Mouse (Mus musculus) left cerebral cortex, adult 11 months (tissue): ENCODE data around the gene Ssx2ip.

Source experiments
- DNase-seq: peaks from one replicate; pipeline ENCODE4 v3.0.0; 2022; ENCODE audit warnings: low spot score

Ssx2ip gene

GRCm38 (mm10) chr3:146404311-146405201 lies at the start of gene Ssx2ip:
TSS of gene Ssx2ip (plus strand) at chr3:146404642.
- peak; percentile 92 for DNase-seq

DNA sequence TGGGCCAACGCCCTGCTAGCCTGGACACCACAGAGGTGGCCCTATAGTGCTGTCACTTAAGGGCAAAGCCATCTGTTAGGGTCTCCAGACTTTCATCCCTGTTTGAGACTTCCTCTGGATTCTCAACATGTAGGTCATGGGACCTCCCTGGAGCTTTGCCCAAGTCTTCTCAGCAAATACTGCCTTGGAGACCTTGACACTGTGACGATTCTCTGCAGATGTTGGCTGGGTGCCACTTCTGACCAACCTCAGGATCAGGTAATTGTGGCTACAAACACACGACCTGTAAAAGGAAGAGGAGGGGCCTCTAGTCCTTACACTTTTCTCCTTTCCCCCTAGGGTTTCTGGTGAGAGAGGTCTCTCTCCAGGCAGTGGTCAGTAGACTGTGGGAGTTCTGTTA lies 49.3 kb upstream of the Ssx2ip start:
- DNase-seq: no peak

GRCm38 (mm10) chr3:146365471-146365870 lies 39.0 kb upstream of the Ssx2ip start:
- no peak for DNase-seq

DNA sequence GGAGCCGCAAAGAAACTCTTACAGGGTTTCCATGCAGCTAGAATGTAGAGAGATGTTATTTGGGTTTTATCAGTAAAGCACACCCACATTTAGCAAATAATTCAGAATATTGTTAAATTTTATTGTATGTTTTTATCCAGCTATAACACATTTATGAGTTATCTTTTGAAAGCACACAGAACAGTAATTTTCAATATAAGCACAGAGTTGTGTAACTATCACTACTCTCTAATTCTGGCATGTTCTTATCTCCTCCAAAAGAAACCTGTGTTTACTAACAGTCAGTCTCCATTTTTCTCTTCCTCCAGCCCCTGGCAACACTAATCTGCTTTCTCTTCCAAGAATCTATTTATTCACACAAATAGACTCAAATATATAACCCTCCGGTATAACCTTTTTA lies 37.4 kb upstream of the Ssx2ip start:
- DNase-seq: no peak

DNA sequence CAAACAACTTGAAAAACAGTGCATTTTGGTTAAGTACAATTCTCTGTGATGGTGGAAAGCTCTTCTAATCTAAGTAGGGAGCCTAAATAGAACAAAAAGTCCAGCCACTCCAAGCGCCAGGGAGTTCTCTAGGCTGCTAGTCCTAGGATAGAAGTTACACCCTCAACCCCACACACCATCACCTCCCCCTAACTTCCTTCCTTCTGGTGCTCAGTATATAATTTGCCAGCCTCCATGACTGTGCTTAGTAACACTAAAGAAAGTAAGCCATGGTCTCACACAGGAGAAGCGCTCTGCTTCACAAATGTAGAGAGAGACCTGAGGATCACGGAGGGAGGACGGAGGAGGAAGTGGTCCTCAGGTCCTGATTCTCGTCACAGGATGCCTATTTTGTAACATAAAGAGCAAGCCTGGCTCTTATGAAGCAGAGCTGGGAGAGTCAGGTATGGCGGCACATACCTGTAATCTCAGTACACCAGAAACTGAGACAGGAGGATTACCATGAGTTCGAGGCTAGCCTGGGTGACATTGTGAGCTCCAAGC lies 33.8 kb upstream of the Ssx2ip start:
- DNase-seq: no peak

DNA sequence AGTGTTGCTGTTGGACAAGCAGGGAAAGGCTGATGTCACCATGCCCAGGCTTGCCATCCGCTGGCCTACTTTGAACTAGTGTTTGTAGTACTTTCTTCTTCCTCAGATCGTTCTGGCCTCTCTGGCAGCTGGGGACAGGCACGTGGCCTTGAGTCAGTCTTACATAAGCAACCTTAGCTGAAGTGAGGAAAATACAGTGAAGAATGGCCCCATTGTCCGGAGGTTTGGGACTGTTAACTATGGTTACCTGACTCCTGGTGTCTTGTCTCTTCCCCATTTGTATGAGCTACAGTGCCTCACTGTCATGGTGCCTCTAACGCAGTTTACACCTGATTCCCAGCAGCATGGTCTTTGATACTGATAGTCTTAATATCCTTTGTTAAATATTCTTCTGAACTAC lies 33.2 kb upstream of the Ssx2ip start:
- DNase-seq: no peak

DNA sequence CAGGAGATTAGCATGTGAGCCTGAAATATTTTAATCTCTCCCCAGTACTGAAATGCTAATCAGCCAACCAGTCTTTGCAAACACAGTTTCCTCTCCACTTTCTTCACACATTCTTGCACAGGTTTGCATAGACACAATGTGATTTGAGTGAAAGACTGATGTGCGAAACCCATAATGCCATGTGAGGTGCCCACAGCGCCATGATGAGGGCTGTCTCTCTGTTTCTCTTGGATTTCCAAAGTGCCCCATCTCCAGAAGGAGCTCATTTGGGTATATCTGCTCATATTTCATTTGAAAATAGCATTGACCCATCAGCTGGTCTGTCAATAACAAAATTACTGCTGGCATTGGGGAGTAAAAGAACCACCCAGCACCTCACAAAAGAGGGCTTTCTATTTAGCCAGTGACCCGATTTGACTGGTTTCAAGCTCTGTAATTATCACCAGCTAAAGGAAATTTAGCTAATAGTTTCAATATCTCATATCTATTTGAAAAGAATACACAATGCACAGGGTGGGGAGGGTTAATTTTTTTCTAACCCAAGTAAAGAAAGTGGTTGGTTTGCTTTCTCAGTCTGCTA lies 29.8 kb upstream of the Ssx2ip start:
- no peak for DNase-seq

DNA sequence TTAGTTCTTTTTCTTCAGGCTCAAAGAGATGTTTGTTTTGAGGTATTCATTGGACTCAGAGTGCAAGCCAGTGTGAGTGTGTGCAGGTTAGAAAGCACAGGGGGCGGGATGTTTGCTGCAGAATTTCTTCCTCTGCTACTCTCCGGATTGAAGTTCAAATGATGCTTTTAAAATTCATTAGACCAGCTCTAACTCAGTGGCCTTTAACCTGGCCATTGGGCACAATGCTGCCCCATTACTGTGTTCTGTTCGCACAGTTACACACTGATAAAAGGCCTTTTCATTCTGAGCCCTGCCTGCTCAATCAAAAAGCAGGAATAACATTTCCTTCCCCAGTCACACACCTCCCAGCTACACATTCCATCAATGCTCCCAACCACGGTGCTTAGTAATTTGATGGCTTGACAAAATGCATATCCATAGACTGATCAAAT lies 29.2 kb upstream of the Ssx2ip start:
- no peak for DNase-seq

- no peak for DNase-seq
Measured at GRCm38 (mm10) chr3:146376337-146377130, 27.9 kb upstream of the Ssx2ip start.

DNA sequence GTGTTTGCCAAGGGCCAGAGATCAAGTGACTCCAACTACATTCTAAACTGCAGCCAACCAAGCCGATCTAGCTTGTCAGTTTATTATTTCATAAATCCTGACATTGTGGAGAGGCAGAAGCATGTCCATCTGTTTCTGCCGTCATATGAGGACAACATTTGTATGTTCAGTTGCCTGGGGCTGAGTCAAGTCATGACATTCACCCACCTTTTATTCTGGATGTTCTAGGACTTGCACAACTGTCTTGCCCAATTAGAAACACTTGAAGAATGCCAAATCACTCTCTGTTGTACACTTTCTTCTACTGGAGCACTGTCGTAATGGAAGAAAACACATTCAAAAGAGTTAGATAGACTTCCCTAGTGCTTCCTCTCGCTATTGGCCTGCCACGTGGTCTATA lies 27.2 kb upstream of the Ssx2ip start:
- no peak for DNase-seq

- DNase-seq: no peak
Measured at GRCm38 (mm10) chr3:146378753-146379152, 25.7 kb upstream of the Ssx2ip start.

DNA sequence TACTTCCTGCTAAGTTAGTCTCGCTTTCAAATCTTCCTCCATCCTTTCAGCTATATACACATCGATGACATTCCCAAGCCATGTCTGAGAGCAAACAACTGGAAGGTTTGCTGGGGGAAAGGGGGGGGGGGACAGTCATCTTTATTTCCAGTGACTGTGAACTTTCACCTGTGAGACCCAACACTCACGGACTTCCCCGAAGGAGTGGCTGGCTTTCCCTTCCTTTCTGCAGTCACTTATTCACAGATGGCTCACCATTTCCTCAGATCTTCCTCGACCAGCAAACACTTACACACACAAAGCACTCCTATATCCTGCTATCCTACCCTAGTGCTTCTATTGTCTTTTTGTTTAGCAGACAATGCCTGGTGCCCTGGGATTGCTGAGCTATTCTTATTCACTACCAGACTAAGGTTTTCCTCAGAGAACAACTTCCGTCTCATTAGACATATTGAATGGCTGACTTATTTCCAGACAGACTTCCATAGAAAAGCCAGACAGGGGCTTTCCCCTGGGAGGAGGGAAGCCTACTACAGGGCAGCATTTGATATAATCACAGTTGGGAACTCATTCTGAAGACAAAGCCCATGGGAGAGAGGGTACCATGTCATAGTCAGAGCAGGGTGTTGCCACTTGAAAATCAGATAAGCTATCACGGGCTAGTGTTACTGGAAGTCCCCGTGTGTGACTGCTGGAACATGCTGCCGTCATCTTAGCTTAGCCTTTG lies 24.5 kb upstream of the Ssx2ip start:
- DNase-seq: no peak

- DNase-seq: no peak
Measured at GRCm38 (mm10) chr3:146380874-146381273, 23.6 kb upstream of the Ssx2ip start.

DNA sequence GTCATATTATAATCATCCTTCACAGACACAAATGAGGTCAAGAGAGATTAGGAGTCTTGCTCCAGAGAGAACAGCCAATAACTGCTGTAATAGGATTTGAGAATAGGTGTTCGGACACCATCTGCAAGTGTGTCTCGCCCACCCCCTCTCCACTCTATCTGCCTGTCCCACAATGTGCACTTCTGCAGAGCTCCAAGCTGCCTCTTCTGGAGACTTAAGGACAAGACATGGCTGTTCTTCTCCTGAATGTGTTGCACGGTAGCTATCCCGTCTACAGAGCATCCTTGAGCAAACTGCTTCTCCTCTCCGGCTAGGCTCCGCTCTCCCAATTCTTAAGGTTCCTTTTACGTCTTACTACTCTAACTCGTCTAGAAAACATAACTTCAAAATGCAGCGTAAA lies 23.0 kb upstream of the Ssx2ip start:
- no peak for DNase-seq

DNA sequence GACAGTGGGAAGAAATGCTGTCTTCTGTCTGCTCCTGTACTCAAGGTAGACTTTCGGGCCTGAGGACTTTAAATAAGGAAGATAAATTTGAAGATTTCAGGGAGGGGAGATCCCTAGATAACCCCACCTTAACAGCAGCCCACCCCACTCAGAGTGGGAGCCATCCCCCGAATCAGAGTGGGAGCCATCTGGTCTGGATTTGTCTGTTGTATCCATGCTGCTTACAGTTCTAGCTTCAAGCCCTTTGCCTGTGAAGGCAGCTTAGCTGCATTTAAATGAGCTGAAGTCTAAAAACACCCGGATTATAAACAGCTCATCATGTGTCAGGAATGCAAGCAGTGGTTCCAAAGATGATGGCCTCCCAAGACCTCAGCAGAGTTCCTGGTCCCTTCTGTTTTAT lies 17.6 kb upstream of the Ssx2ip start:
- no peak for DNase-seq

DNA sequence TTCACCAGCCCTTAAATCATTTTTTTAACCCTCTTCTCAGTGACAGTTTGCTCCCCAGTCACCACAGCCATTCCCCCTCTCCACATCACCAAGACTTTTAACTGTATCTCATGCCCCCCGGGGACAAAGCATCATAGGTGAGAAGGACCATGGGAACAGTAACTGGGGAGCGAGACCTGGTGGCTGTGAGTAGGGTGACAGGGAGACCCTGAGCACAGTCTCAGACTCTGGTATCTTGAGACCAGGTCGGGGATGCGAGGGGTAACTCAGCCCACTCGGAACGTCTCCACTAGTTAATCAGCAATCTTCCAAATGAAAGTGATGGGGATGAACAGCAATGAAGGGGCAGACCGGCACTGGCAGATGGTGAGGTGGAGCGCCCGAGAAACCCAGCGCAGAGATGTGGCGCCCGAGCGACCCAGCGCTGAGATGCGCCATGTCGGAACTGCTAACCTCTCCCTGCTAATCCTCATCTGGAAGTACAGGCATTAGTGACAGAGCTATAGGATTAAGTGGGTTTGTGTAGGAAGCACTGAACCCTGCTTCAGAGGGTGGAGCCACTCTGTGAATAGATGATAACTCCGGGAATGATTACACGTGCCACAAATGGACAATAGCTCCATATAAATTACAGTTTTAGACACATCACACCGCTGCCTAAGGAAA lies 11.7 kb upstream of the Ssx2ip start:
- no peak for DNase-seq

GRCm38 (mm10) chr3:146393641-146394100 lies 10.8 kb upstream of the Ssx2ip start:
- peak; percentile 62 for DNase-seq

GRCm38 (mm10) chr3:146396256-146396655 lies 8.2 kb upstream of the Ssx2ip start:
- no peak for DNase-seq

GRCm38 (mm10) chr3:146396934-146397333 lies 7.5 kb upstream of the Ssx2ip start:
- DNase-seq: no peak

GRCm38 (mm10) chr3:146397847-146398246 lies 6.6 kb upstream of the Ssx2ip start:
- DNase-seq: no peak

DNA sequence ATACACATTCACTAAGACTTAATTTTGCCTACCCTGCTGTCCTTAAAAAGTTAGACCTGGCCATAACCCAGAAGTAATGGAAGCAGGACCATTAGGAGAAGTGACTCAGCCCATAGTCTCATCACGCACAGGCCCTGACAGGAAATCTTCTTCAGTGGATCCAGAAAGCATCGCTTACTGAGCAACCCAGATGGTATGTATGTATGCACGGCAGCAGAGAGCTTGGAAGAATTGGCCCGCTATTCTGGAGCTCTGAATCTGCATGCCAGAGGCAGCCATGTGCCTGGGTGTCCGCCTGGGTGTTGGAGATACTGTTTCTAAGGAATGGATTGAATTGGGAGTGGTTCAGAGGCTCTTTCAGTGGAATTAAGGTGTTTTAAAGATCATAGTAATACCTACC lies 5.2 kb upstream of the Ssx2ip start:
- no peak for DNase-seq
